Mouse (Mus musculus): ENCODE measurements around the gene Tmem106c.

Gene Tmem106c

DNA sequence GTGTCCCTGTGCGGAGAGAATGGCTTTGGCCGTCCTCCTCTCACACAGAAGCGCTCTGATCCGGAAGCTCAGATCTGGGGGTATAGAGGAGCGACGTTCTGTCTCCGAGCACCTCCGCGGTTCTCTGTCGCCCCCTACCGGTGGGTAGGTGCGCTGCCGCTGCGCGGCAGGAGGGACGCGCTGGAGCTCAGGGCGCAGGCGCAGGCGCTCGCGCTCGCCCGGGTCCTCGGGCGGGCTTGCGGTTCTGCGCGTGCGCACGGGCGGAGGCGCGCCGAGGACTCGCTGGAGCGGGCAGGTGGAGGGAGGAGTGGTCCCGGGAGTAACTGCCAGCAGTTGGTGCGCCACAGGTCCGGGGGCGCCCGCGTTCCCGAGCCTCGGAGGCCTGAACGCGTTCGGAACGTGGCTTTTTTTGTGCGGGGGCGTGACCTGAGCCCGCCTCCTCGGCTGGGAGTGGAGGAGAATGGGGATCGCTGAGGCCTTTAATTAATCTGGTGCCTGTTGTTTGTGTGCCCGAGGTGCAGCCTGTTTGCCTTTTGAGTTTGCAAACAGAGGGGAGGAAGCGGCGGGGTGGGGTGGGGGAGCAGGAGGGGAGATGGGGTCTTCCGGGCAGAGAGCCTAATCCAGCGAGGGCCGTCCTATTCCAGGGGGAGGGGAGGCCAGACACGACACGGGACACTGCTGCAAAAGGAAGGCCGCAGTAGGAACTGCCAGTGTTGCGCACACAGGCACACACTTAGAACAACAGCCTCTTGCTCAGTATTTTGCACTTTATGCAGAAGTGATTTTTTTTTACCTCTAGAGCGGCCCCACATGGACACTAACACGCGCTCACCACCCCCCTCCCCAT lies at the start of gene Tmem106c:
Tmem106c (plus strand) TSS at position 212 of the 847 bp plus-strand sequence.
- DNase-seq (ENCODE audit: low spot score) = peak; percentile 94

- no peak for DNase-seq (ENCODE audit: low spot score)
Measured at GRCm38 (mm10) chr15:97914331-97914747, 49.7 kb upstream of the Tmem106c start.

DNA sequence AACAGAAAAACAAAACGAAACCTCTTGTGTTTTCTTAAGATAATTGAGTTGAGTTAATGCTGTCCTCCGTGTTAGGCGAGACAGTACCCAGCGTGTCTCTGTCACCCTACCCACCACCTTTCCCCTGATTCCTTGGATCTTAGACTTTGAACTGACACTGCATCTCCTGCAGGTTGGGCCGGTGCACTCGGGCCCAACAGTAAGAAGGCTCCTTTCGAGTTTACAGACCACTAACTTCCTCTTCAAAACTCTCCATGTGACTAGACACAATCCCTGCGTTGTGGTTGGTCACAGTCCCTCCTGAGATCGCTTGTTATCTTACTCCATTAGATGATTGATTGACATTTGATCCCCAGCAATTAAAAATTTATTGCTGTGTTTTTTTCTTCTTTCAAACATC lies 46.0 kb upstream of the Tmem106c start:
- no peak for DNase-seq (ENCODE audit: low spot score)

GRCm38 (mm10) chr15:97919217-97919616 lies 44.8 kb upstream of the Tmem106c start:
- no peak for DNase-seq (ENCODE audit: low spot score)

DNA sequence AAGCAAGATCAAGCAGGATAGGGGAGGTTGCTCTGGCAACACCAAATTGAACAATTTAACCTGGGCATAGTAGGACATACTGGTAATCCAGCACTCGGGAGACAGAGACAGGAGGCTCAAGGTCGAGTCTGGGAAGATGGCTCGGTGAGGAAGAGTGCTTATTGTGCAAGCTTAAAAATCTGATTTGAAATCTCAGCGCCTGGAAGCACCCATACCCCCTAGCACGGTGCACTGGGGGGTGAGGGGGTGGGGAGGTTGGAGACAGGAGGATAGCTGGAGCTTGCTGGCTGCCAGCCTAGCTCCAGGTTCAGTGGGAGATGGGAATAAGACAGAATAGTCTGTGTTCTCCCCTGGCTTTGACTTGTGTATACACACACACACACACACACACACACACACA lies 43.7 kb upstream of the Tmem106c start:
- DNase-seq (ENCODE audit: low spot score) = no peak

GRCm38 (mm10) chr15:97921796-97922195 lies 42.2 kb upstream of the Tmem106c start:
- DNase-seq (ENCODE audit: low spot score) = no peak

GRCm38 (mm10) chr15:97922421-97922820 lies 41.6 kb upstream of the Tmem106c start:
- no peak for DNase-seq (ENCODE audit: low spot score)

- DNase-seq (ENCODE audit: low spot score) = no peak
Measured at GRCm38 (mm10) chr15:97927018-97927417, 37.0 kb upstream of the Tmem106c start.

DNA sequence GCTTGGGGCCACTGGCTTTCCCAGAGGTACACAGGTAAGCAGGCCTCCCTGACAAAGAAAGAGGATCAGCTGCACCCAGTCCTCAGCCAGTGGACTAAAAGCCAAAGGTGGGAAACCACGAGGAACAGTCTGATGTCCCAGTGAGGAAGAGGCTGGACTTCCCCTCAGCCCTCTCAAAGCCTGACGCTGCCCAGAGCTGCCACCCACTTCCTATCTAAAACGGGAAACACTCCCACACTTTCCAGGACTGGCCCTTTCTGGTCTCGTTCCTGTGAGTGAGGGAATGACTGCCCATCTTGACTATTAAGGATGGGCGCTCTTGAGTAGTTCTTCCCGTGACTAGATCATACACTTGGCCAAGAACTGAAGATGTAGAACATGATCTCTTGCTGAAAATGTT lies 36.2 kb upstream of the Tmem106c start:
- DNase-seq (ENCODE audit: low spot score) = no peak

GRCm38 (mm10) chr15:97929259-97929824 lies 34.7 kb upstream of the Tmem106c start:
- no peak for DNase-seq (ENCODE audit: low spot score)

GRCm38 (mm10) chr15:97932441-97932840 lies 31.6 kb upstream of the Tmem106c start:
- no peak for DNase-seq (ENCODE audit: low spot score)

- DNase-seq (ENCODE audit: low spot score) = no peak
Measured at GRCm38 (mm10) chr15:97938580-97938979, 25.4 kb upstream of the Tmem106c start.

GRCm38 (mm10) chr15:97940088-97940487 lies 23.9 kb upstream of the Tmem106c start:
- no peak for DNase-seq (ENCODE audit: low spot score)

DNA sequence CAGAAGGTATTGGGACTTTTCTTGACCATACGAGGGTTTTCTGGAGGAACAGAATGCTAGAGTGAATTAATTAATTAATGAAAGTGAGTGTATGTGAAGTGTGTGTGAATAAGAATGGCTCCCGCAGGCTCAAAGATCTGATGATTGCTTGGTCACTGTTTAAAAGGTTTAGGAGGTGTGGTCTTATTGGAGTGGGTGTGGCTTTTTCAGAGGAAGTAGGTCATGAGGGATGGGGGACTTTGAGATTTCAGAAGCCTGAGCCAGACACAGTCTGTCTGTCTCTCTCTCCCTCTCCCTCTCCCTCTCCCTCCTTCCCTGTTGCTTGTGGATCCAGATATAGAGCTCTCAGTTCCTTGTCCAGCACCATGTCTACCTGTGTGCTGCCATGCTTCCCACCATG lies 22.7 kb upstream of the Tmem106c start:
- DNase-seq (ENCODE audit: low spot score) = no peak

GRCm38 (mm10) chr15:97942538-97942937 lies 21.5 kb upstream of the Tmem106c start:
- DNase-seq (ENCODE audit: low spot score) = no peak

GRCm38 (mm10) chr15:97943356-97943755 lies 20.6 kb upstream of the Tmem106c start:
- no peak for DNase-seq (ENCODE audit: low spot score)

- no peak for DNase-seq (ENCODE audit: low spot score)
Measured at GRCm38 (mm10) chr15:97944919-97945574, 19.0 kb upstream of the Tmem106c start.

- DNase-seq (ENCODE audit: low spot score) = no peak
Measured at GRCm38 (mm10) chr15:97945656-97946315, 18.2 kb upstream of the Tmem106c start.

DNA sequence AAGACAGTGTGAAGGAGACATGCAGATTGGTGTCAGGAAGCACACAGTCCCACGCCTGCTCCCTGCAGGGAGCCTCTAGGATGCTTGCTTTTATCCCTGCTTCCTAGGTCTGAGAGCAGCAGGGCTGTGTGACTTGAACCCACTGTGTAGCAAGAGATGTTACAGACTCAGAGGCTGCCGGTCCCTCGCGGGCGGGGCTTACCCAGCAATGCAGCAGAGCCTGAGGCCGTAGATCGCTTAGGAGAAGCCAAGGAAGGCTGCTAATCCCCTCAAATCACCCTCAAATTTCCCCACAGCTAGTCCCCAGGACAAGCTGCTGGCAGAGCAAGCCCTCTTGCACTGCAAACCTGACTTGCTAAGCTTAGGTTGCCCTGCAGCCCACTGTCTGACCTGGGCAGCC lies 15.3 kb upstream of the Tmem106c start:
- DNase-seq (ENCODE audit: low spot score) = no peak

GRCm38 (mm10) chr15:97949706-97950105 lies 14.3 kb upstream of the Tmem106c start:
- DNase-seq (ENCODE audit: low spot score) = no peak

- DNase-seq (ENCODE audit: low spot score) = no peak
Measured at GRCm38 (mm10) chr15:97950240-97950639, 13.8 kb upstream of the Tmem106c start.

- peak; percentile 60 for DNase-seq (ENCODE audit: low spot score)
Measured at GRCm38 (mm10) chr15:97952137-97952888, 11.7 kb upstream of the Tmem106c start.
